Mouse (Mus musculus) heart, postnatal 4 days (tissue): ENCODE data around the gene Slc6a16. TPM values are rescaled to one million over a fixed set of nuclear protein-coding genes. Genes with fewer than 3 reads are reported as not detected.

Experiments
- DNase-seq: peaks from one replicate; pipeline ENCODE4 v3.0.0; 2021
- total RNA-seq, 2 experiments: library from RNA; stranded (reverse); gene quantifications; 2 replicates each; pipeline ENCODE4 v1.2.3; 2021

Gene Slc6a16
- under 1 TPM in 1 of 2 experiments, not detected in 1; 0.18 TPM for total RNA-seq

DNA sequence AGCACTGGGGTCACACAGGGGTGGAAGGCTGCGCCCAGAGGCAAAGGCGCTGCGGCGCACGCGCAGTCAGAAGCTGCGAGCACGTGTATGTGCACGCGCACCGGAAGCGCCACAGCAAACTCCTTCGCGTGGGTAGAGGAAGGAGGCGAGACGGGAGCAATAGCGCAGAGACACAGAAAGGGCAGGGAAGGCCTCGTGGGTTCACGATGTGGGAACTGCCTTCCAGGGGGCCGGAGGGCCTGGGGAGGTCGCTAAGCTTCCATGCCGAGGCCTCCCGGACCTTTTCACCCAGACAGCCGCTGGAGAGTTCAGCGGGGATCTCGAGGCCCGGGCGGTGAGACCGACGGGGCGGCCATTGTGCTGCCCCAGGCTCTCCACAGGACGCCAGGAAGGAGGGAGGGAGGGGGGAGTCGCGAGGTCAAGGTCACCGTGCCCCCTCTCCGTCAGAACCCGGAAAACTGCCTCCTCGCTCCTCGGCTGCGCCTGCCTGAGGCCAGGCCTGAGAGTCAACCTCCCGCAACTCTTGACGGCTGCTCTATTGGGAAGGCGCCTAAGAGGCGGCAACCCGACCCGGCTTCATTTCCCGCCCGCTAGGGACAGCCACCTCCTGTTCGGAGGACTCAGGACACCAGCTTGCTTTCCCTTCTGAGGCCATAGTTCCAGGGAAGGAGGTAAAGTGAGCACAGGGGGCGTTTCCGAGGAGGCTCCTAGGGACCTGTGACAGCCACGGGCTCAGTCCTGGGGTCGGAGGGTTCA, at the start of gene Slc6a16:
Gene Slc6a16 (plus strand): TSS at position 453 of the 756 bp plus-strand sequence.
- peak; percentile 41 for DNase-seq

DNA sequence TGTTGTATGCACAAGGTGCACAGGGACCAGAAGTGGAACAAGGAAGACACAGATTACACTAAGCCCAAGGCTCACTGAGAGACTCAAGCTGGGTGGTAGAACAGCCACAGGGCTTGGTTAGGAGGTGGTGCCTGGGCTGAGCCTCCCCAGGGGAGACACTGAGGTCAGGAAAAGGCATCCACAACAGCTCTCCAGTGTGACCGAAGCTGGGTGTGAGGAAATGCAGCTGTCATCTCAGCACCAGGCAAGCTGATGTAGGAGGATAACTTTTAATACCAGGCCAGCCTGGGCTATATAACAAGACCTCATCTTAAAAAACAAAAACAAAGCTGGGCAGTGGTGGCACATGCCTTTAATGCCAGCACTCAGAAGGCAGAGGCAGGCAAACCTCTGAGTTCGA, 49.7 kb upstream of the Slc6a16 start:
- DNase-seq, result no peak

DNA sequence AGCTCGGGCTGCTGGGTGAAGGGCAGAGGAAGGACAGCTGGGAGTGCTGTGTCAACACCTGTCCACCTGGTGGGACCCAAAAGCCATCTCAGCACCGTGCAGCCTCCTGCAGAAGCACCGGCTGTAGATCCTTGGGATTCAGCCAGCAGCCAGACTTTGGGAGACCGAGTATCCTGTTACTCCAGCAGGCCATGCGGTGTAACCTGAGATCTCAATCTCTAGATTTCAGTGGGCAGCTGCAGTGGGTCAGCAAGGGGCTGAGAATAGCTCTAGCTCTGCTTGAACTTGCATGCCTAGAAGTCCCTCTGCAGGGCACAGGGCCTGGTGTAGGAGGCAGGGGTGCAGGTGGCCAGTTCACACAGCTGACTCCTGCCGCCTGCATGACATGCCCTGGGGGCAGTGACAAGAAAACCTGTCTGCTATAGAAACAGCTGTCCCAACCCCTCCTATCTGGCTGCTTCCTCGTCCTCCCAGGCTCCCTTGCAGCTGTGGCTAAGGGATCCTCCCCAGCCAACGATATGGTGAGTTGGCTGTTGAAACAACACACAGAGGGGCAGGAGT, 49.0 kb upstream of the Slc6a16 start:
- DNase-seq, result no peak

DNA sequence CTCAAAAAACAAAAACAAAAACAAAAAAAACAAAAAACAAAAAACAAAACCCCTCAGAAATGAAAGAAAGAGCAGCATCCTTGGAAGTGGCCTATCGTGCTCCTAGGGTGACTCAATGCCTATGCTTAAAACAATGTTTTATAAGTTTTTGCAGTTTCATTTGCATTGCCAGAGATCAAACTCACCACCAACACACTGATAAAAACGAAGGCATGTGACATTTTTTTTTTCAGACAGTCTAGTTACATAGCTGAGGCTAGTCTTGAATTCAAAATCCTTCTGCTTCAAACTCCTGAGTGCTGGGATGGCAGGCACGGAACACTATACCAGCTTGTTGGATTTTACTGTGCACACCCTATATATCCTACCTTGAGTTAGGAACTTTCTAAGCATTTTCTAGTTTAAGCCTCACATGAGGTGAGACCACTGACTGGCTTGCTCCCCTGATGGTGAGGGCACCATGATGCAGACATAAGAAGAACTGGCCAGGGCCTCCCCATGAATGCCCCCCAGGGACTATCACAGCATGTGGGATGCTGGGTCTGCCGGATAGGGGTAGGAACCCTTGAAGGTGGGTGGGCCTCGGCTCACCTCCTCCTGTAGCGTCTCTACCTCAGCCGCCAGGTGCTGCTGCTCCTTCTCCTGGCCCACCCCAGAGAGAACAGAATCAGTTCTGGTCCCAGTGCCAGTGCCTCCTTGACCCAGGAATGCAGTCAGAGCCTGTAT, 48.1 kb upstream of the Slc6a16 start:
- no peak for DNase-seq

DNA sequence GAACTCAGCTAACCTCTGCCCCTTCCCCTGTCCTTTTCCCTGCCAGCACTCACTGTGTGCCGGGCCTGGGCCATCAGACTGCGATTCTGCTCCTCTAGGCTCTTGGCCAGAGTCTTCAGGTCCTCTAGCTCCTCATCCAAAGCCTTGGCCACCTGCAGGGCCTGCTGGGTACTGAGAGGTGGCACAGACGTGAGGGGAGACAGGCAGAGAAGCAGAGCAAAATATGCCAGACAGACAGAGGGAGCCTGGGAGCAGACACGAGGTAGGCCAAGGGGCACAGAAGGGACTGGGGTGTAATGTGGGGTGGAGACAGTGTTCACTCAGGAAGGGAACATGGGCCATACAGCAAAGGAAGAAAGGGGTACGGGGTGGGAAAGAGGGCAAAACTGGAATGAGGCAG, 47.5 kb upstream of the Slc6a16 start:
- no peak for DNase-seq

DNA sequence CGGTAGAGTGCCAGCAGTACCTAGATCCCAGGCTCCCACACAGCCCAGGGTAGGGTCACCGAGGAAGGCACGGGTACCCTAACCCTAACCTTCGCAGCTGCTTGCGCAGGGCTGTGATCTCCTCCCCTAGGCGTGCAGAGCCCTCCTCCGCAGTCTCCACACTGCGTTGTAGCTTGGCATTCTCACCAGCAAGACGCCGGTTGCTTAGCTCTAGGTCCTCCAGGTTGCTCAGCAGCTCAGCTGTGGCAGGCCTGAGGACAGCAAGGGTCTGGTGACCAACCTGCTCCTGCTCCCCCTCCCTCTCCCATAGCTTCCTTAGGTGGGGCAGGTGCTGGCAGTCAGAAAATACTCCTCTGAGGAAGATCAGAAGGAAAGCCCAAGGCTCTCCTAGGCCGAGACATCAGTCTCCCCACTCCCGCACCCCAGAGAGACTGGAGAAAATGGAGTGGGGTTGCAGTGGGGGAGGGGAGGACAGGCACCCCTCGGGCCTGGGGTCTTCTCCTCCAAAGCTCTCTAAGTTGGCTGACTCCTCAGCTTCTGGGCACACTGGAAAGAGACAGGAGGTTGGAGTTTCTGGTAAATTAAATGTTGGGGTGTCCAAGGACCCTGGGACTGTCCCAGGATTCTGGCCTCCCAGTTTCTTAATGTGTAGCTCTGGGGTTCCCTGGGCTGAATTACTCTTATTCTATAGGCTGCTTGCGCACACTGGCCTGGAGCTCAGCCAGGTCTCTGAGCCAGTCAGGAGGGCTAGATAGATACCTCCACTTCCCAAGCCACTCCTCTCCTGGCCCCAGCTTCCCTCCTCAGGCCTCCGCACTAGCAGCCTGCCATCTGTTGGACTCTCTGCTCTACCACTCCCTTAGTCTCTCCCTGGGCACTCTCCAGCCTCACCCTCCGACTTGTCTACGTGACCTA, 46.8 kb upstream of the Slc6a16 start:
- no peak for DNase-seq

DNA sequence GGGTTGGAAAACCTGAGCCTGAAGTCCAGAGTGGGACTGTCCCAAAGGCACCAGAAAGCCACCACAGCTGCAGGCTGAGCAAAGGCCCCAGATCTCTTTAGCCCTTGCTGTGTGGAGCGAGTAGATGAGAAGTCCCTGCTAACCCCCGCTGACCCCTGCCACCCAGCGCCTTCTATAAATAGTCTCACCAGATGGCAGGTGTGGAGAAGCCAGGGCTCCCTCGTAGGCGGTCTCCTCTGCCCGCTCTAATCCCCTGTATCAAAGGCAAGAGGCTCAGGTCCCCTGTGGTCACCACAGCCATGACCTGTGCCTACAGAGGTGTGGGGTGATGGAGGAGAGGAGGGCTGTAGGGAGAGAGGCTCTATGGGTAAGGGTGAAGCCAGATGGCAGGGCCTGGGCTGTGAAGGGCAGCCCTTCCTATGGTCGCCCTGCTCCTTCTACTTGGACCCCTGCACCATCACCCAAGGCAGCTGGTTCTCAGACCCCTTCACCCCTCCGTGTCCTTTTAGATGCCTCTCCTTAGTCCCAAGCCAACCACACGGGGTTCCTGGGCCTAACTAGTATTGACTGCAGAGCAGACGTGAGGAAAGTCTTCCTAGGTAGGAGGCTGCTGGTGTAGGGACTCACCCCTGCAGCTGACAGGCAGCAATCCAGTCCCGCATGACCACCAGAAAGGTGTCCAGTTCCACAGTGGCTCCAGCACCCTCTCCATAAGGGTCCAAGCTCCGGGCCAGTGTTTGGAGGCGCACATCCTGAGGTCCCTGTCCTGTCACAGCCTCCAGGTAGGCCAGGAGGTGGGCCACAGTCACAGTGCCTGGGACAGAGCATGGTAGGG, 45.3 kb upstream of the Slc6a16 start:
- no peak for DNase-seq

DNA sequence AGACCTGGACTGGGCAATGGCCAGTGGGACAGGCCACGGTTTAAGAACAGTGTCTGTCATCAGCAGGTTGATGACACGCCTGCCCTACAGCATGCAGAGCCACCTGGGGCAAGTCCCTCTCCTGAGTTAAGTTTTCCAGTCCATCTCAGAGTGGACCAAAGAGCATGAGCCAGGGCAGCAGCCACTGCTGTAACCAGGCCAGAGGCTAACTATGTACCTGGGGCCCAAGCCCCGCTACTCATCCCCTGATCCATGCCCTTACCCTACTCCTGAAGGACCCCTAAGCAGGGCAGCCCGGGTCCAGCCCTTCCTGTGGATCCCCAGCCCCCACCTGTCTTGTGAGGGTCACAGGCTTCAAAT, 44.7 kb upstream of the Slc6a16 start:
- DNase-seq, result no peak

DNA sequence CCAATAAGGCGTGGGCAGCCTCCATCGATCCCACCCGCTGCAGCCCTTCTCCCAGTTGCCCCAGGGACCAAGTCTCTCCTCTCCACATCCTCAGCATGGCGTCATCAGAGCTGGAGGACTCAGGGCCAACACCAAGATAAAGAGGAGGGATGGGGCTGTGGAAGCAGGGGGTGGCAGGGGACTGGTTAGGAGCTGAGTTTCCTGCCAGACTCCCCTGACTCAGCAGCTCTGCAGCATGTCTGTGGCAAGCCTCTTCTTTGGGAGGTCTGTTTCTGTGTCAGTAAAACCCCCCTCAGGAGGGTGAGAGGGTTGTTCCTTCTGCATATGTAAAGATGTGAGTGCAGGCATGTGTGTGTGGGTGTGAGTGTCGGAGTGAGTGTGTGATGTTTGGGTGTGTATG, 43.9 kb upstream of the Slc6a16 start:
- no peak for DNase-seq

DNA sequence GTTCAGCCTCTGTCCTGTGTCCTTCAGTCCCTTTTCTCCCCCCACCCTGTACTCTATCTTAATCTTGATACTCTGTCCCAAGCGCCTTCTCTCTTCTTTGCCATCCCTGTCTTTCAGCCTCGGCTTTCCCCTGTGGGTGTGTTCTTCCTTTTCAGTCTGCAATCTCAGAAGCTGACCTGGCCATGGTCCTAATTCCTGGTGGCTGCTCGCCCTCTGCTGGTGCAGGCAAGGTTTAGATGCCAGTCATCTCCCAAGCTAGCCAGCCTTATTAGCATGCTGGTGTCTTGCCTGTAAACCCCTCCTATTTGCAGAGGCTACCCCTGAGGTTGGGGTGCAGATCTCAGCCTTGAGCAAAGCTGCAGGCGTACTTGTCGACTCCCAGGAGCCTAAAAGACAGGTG, 42.5 kb upstream of the Slc6a16 start:
- DNase-seq, result peak; percentile 85

DNA sequence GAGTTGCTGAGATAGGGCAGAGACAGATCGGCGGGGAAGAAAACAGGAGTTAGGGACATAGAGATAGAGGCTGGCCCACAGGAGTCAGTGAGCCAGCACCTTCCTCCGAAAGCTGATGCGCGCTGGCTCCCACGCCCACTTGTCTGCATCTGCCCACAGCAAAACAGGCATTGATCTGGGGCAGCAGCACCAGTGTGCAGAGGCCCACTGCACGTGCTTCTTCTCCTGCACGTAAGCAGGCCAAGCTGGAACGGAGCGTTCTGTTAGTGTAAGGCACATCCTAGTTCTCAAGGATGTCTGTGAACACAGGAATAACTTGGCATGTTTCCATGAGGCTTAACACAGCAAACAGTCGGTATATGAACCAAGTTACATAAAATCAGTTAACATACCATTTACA, 41.9 kb upstream of the Slc6a16 start:
- no peak for DNase-seq

DNA sequence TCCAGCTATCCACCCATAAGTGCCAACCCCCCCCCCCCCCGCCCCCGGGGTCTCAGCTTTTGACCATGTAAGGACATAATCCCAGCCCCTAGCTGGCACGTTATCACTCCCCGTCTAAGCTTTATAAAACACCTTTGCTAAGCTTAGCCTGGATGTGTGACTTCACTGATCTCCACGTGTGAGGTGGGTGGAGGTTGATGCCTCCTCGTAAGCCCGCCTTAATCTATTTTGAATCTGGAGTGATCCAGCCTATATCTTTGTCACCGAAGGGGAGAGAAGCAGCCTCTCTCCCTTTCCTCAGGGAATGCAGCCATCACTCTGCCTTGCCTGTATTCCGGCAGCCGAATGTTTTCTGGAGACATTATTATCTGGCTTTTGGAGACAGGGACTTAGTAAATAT, 38.2 kb upstream of the Slc6a16 start:
- DNase-seq, result no peak

DNA sequence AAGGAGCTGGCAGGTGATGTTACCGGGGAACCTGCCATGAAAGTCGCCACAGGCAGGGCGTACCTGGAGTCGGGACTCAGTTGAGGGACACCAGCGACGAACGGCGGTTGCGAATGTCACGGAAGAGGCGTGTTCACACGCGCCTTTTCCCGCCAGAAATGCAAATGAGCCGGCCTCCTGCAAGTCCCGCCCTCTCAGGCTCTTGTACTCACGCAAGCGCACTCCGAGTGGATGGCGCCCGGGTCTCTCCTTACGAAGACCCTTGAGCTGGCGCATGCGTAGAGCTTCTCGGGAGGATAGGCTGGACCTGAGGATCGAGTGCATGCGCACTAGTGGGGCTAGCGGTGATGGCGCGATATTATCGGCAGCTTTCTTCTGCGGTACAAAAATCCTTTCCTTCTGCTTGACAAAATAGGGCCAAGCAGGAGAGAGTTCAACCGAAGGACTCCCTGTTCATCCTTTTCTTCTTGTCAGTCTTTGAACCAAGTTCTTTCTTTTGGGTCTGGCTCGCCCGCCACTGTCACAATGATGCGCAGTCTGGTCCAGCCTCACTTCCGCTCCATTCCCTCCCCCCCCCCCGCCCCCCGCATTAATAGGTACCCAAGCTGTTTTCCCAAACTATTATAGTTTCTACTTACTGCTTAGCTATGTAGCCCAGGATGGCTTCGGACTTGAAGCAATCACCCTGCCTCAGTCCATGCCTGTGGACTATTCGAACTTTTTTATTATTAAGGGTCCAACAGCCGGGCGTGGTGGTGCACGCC, 36.3 kb upstream of the Slc6a16 start, which contains the start of gene Ccdc155:
Gene Ccdc155 (minus strand): TSS at position 513 of the 764 bp plus-strand sequence.
- DNase-seq, result peak; percentile 91

DNA sequence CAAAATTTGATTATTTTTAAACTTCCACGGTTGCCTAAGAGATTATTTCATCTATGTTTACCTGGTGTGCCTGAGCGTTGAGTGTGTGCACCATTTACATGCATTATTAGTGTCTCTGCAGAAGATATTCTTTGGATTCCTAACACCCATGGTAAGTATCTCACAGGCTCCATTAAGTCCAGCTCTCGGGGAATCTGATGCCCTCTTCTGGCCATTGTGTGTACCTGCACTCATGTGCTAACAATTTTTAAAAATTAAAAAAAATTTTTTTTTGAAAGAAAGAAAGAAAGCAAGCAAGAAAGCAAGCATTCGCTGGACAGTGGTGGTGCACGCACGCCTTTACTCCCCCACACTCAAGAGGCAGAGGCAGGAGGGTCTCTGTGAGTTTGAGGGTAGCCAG, 32.6 kb upstream of the Slc6a16 start:
- DNase-seq, result no peak

DNA sequence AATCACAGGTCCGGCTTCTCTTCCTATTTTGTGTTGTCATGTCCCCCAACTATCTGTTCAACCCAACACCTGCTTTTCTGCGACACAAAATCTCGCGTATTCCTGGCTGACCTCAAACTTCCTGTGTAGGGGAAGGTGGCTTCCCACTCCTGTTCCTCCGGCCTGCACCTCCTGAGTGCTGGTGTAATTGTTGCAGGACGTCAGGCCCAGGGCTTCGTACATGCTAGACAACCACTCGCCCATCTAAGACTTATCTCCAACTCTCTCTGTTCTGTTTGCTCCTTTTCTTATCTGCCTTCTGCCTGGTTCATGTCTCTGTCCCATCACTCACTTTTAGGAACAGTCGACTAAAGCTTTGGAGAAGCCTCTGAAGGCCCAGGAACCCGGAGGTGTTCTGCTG, 29.8 kb upstream of the Slc6a16 start:
- no peak for DNase-seq

DNA sequence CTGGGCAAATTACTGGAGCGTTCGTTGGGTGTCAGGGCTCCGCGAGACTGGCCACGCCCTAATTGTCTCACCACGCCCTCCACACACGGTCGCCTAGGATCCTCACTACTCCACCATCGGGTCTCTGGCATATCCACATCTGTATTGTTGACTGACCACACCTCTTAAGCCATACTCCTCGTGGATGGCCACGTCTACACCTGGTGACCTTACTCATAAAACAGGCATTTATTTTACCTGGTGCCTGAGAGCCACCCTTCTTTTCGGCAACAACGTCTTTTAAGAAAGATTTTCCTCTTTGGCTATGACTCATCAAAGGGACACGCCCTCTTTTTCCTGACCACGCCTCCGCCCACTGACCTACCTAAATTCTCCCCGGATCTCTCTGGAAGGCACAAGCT, 29.0 kb upstream of the Slc6a16 start, which contains the start of gene Dkkl1:
Gene Dkkl1 (minus strand): TSS at position 297 of the 401 bp plus-strand sequence.
- DNase-seq, result no peak

DNA sequence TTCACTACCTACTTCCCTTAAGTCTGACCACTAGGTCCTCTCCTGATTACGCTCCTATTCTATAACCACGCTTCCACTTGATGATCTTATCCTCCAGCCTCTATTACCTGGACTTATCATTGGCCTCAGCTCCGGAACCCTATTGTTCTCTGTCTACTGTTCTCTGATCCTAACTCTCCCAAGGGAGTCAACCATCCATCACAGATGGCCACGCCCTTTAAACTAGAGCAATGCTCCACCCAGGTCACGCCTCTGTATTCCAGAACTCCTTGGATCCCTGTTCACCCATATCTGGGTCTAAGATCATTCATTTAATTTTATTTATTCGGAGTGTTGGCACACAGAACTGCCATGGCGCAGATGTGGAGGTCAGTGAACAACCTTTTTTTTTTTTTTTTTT, 28.5 kb upstream of the Slc6a16 start:
- no peak for DNase-seq

DNA sequence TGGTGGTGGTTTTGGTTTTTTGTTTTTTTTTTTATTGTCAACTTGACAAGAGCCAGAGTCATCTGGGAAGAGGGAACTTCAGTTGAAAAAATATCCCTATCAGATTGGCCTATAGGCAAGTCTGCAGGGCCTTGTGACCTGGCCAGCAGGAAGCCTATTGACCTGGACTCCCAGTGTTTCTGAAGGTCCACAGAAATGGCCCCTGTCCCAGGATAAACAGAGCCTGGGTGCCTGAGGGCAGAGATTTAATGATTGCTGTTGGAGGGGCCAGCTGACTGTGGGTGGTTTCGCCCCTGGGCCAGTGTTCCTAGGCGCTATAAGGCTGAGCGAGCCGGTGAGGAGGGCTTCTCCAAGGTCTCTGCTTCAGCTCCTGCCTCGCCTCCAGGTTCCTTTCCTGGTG, 27.2 kb upstream of the Slc6a16 start:
- no peak for DNase-seq

DNA sequence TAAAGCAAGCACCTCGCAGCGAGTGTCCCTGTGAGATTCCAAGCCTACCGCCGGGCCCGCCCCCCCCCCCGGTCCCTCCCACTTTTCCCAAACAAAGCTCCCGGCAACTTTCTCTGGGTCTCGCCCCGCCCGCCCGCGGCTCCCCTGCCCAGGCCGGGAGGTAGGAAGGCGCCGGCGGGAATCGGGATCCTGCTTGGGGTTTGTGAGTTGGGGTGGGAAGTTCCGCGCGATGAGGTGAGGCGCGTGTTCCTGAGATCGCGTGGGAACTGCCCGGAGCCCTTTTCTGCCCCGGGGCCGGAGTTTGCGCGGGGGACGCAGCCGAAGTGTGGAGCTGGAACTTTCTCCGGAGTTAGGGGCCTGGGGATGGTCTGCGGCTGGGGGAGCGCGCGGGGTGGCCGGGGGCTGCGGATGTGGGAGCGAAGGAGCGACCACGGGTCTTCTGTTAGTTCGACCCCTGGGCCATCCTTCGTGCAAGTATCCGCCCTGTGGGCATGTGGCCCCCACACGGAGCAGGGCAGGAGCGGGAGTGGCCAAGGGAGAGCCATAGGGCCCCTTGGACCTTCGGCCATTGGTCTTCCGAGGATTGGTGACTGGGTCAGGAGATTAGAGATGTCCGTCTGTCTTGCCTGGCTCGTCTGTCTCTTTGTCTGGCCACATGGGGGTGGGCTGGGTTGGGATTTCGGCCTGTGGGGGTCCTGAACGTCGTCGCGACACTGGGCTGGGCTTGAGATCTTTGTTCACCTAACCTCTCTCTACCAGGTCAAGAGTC, 25.0 kb upstream of the Slc6a16 start, which contains the start of gene Tead2:
Gene Tead2 (plus strand): TSS at position 81 of the 769 bp plus-strand sequence.
- DNase-seq, result peak; percentile 76
